Mouse (Mus musculus): ENCODE measurements around the gene Mob3b.
A peak's percentile ranks its signal among the peaks of the same experiment; 100 is the strongest.

The Mob3b gene

DNA sequence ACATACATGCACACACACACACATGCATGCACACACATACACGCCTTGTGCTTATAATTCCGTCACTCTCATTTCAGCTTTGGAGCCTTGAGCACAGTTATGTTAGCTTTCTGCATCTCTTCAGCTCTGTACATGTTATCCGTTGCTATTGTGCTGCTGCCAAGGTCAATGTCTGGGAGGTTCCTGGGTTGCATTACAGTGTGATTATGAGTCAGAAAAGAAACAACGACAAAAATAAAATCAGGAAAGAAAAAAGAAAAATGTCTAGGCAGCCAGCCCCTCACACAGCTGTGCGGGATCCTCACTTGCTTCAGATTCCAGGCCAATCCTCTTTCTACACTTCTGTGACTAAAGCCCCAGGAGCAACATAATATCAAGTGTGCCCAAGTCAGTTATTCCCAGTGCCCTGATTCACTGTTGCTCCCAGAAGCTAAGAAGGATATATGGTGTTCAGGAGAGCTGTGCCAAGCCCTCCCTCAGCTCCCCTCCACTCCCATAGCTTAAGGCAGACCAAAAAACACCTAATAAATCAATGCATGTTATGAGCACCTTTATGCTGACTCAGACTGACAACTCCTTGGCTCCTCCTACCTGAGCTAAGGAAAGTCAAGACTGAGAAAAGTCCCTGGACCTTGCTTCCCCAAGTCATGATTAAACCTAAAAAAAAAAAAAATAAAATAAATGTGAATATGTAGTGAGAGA, 152.1 kb downstream of the Mob3b start:
- DNase-seq (ENCODE audit: low spot score in 2 of 2): no peak

DNA sequence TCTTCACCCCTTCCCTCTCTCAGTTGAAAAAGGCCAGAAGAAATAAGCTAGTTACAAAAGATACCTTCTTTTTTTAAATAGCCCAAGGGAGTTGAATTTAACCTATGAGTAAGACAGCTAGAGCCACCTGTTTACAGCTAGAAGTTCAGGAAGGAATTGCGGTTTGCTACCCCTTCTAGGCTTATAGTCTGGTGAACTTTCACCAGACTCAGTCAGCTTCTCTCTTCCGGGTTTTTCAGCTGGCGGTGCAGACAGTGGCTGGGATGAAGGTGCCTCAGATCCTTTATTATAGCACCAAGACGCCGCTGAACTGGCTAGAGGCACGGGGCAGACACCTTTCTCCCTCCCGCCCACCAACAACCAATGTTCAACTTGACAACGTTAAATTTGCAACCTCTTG, 152.8 kb downstream of the Mob3b start:
- DNase-seq (ENCODE audit: low spot score in 2 of 2): peak; percentile 26 to 31

DNA sequence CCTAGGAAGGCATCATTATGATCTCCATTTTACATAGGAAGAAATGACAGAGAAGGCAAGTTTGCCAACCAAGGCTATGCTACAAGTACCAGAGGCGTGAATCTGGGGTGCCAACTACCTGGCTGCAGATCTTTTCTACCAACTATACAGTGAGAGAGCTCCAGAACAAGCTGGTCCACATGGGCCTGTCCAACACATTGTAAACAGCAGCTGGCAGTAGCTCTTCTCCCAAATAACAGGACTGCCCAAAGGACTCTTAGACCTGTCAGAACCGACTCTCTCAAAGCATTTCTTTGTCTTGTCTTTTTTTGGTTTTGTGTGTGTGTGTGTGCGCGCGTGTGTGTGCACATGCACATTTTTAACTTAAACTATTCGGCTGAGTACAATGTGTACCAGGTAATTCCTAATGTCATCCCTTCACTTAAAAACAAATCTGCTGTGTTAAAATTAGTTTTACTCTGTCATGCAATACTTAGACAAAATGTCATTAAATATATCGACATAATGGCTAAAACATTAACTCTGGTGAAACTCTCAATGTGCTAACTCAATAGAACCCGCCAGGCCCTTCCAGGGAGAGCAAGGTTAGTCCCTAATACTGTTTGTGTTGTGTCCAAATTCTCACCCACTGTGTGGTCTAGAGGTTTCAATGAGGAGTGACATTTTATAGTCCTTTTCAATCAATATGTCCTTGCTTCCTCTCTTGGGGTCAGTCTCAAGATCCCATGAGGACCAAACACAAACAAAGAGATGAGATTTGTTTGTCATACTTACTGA, 153.5 kb downstream of the Mob3b start:
- no peak for DNase-seq (ENCODE audit: low spot score in 2 of 2)

DNA sequence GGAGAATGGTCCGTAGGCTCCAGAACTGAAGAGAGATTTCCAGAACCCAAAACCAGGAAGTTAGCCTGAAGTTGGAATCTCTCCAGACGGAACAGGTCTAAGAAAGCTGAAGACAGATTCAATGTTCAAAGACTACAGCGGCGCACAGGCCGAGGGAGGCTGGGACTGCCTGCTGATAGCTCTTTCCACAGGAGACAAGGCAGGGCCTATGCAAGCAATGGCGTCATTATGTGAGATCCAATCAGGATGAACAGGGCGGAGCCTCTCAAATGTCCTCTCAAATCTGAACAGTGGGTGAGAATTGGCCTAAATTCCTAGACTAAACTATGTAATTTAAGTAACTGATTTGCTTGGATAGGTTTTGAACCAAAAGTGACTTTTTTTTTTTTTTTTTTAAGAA, 160.7 kb downstream of the Mob3b start:
- no peak for DNase-seq (ENCODE audit: low spot score in 2 of 2)

DNA sequence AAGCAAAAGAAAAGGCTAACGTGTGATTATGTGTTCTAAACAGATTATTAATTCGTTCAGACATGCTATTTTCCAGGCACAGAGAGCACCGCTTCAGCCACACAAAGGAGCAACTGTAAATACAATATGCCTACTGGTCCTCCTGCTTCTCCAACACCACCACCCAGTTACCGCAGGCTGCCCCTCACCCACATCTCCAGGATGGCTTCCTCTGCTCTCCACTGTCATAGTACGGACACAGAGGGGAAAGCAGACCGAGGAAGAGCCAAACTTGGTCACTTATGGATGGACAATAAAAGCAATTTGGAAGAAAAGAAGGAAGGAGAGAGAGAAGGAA, 163.7 kb downstream of the Mob3b start:
- DNase-seq (ENCODE audit: low spot score in 2 of 2): no peak

DNA sequence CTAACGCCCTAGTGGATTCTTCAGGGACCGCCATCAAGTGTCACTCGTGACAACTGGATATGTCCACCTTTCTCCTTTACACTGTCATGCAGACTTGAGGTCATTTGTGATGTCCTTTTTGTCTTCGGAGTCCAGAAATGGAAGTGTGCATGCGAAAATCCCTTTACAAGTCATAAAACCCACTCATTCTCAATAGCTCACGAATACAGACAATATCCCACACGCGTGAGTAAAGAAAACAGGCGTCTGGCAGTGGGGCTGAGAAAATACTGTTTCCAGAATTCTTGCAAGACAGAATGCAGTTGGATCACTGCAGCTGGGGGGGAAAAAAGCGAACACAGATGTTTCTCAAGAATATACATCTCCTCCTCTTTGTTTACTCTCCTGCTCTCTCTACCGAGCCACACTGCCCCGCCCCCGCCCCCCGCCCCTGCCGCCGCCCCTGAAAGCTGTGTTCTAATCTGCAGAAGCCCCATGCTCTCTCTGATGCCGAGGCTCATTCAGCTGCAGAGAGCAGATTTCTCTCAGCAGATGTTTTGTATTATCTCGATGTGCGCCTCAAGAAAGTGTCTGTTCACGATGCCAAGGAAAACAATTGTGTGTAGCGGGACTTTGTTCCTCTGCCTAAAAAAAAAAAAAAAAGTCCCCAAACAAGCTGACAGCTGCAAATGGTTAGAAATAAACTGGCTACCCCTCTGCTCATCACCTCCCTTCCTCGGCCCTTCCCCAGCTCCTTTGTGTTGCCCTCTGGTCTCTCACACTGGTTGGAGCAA, 164.2 kb downstream of the Mob3b start:
- DNase-seq (ENCODE audit: low spot score in 2 of 2): no peak

DNA sequence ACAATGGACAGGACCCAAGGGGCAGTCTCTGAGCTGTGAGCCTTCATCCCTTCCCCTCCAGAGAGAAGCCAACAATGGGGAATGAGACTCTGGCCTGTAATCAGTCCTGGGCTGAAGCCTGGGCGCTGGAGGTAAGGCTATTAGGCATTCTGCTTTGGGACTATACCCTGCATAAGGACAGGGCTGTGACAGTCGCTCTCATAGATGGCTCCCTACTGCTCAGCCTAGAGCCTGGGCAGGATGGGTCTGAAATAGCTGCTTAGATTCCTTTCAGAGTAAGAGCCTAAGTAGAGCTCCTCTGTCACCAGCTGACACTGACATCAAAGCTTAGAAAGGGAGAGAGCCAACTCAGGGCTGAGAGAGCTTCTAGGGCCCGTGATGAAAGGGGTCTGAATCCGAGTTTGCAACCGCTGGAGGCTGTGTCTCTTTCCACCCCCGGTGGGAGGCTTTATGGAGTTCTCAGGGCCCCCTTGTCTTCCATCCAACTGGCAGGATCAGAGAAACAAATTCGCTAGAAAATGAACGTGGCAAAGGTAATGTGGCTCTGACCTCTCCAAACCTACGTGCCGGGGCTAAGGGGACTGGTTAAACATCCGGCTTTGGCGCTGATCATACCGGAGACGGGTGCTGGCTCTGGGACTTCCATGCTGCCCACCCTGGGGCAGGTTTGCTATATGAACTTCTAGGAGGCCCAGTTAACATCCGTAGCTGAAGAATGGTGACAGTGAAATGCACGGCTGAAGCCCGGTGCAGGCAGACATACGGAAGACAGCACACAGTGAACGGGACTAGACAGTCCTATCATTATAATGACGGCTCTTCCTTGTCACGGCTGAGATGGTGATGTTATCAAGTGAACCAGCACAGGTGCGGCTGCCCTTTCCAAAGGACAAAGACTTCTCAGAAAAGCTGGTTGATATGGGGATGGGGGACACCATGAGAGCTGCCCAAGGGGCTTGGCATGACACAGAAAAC, 165.1 kb downstream of the Mob3b start:
- DNase-seq (ENCODE audit: low spot score in 2 of 2): no peak

DNA sequence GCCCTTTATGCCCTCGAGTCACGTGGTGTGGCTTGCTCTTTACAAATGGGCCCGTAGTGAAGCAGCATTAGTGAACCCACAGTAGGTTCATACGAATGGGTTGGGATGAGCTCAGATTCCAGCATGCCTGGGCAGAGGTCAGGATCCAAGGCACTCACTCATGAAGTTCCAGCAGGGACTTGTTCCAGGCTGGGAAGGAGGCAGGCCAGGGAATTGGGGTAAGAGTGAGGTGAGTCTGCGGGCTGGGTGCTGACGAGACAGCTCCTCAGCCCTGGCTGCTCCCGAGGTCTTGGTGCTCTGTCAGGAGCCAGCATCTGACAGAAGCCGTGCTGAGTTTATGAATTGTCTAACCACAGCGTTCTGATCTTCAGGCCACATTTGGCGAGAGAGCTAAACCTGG, 166.2 kb downstream of the Mob3b start:
- DNase-seq (ENCODE audit: low spot score in 2 of 2): no peak

DNA sequence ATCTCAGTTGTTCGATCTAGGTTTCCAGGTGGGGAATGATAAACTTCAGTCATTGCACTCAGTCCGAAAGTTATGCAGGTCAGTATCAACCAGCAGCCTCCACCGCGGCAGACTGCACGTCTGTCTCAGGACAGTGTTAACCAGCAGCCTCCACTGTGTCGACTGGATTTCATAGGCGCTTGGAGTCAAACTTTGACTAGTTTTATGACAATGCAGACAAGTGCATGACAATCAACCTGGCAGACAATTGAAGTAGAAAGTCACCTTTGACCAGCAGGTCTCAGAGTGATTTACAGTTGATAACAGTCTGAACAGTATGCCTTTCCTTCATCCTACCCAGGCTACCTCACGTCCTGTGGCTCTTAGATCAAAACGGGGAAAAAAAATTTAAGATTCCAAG, 166.6 kb downstream of the Mob3b start:
- no peak for DNase-seq (ENCODE audit: low spot score in 2 of 2)

DNA sequence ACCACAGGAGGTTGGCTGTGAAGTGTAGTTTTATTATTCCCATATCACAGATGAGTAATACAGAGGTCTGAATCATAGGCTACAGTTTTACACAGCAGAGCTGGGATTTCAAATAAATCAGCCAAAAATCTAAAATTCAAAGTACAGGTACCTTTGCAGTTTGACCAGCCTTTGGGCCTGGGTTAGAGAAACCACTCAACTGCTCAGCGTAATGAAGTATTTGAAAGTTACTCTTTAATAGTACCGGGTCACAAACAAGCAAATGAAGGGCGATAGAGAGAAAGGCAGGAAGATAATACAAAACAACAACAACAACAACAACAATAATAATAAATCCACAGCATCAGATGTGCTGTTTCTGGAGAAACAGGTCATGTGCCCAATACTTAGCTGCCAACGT, 169.7 kb downstream of the Mob3b start:
- DNase-seq (ENCODE audit: low spot score in 2 of 2): no peak

DNA sequence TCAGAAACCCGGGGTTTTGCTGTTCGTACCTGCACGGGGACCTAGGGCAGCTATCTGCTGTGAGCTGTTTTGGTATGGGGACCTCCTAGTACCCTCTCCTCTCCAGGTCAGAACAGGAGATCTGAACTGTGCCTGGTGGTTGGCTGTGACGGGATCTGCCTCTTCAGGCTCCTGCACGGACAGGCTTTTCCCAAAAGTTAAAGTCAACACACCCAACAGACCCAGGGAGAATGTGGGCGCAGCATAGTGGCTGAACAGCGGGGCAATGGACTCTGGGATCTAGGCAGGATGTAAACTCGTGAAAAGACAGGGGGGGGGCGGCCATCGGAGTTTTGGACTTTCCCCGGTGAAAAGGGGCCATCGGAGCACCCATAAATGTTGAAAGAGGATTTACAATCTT, 170.2 kb downstream of the Mob3b start:
- no peak for DNase-seq (ENCODE audit: low spot score in 2 of 2)

DNA sequence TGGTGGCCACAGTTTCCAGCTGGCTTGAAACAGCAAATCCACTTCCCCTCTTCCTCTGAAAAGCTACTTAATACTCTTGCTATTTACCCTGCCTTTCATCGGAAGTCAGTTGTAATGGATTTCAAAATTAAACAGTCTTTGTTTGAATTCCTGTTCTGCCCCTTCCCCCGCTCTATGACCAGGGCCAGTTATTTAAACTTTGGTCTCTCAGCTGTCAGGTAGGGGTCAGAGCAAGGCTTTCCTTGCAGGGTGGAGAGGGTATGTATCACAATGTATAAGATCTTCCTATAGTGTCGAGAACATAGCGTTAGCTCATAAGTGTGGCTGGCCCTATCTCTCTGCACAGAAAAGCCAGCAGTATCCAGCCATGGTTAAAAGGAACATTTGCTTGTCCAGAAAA, 170.6 kb downstream of the Mob3b start:
- DNase-seq (ENCODE audit: low spot score in 2 of 2): no peak

DNA sequence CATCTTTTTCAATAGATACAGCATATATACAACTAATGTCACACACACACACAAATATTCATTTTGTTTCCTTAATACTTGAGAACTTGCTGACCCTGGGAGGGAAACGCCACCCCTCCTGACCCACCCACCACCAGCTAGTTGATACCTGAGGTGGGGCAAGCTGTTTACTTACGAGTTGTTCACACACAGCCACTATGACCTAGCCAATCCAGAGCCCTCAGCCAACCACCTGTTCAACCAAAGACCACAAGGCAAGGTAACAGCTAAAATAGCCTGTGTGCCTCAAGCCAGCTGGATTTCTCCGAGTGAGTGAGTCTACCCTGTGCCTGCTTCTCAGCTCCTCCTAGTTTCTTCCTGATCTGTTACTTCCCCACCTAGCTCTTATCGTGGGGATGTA, 172.9 kb downstream of the Mob3b start:
- DNase-seq (ENCODE audit: low spot score in 2 of 2): no peak

DNA sequence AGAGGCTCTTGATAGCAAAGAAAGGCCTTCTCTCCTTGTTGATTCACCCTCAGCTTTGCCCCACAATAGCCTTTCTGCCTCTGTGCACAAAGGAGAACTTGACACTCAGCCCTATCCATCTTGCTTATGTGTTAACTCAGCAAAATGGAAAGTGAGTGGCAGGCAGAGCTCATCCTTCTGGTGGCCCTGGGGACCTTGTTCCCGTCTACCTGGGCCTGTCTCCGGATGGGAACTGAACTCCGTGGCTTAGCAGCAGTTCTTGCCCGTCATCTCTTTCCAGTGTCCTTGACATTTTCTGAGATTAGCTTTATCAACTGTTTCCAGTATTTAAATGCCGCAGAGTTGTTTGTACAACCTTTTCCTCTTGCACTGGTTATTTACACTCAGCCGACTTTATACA, 173.8 kb downstream of the Mob3b start:
- no peak for DNase-seq (ENCODE audit: low spot score in 2 of 2)

DNA sequence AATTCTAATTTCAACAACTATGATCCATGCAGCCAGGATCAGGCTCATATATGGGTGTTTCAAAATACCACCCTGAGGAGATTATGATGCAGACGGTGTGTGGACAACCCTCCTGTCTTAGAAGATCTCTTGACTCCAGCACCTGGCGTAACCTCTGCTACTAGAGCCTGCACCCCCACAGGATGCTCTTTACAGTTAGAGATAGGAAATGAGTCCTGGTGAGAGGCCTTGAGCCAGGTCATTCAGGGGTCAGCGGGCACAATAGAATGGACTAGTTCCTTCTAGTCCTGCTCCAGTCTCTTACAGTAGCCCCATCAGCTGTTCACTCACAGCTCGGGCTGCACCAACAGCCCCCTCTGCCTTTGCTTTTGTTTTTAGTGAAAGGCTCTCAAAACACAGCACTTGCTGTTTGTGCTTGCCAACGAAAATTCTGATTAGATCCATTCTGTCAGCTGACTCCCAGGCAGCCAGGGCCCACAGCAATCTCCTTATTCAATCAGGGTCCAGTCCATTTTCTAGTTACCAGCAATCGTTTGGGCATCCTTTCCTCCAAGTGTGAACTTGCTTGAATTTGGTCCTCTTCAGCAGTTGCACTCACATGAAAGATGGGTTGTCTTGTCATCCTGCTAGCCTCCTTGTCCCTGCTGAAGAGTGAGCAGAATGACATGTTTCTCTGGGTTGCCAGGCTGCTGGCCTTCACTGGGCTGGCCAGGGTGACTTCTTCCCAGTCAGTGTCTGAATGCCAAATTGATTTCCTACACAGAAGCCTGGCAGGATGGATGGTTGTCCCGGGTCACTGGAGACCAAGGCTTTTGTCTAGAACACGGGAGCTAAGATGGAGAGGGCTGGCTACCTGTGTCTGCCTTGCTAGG, 175.7 kb downstream of the Mob3b start:
- DNase-seq (ENCODE audit: low spot score in 2 of 2): no peak

DNA sequence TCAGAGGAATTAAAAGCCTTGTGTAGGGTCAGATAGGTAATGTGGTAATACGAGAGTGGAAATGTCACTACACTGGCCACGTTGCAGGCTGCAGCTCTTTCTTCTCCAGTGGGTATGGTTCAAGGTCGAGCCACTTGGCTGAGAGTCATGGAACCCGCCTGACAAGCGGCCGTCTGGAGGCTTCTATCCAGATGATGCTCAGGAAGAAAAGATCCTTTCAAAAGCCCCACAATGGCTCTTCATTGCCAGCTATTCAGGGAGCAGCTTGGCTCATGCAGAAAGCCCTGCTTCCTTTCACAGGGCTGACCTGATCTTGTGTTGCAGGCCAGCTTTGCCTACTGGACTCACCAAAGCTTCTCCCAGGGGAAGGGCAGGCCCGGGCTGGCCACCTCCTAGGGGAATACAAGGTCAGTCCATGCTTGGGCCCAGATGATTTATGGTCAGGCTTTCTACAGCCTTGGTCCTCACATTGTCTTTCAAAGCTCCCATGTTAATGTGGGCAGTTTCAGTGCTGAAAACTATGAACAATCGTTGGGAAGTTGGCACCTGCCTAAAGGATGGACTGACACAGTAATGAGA, 176.7 kb downstream of the Mob3b start:
- no peak for DNase-seq (ENCODE audit: low spot score in 2 of 2)

DNA sequence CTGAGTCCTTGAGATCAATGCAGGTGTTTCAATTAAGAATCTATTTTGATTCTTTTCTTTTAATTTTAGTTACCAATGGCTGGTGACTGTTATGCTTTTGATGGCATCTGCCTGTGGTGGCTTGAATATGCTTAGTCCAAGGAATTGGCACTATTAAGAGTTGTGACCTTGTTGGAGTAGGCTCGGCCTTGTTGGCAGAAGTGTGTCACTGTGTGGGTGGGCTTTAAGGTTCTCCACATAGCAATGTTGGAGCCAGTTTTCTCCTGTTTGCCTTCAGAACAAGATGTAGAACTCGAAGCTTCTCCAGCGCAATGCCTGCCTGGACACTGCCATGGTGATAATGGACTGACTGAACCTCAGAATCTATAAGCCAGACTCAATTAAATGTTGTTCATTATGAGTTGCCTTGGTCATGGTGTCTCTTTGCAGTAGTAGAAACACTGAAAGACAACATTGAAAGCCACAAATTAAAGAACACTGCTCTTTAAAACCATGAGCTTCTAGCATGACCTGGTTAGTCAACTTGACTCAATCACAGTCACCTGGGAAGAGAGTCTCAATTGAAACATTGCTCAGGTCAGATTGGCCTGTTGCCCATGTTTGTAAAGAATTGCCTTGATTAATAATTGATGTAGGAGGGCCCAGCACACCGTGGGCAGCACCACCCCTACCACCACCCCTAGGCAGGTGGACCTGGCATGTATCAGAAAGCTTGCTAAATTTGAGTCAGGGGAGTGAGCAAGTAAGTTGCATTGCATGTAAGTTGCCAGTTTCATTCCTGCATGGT, 180.2 kb downstream of the Mob3b start:
- no peak for DNase-seq (ENCODE audit: low spot score in 2 of 2)

DNA sequence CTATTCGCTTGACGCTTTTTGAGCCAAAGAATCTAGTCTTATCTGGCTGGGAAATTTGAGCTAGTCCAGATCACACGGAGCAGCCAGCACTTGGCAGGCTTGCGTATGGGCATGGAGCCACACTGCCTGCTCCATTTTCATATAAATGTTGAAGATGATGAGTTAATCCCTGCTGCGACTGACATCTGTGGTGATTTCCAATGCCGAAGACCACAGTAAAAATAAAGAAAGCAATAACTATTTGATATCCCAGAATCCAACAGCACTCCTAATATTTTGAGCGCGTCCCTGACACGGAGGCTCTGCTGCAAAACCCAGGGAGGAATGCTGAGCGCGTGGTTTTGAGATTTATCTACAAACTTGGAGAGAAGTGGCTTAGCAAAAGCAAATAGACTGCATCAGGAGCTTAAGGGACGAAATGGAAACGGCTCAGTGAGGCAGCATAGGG, 180.9 kb downstream of the Mob3b start:
- no peak for DNase-seq (ENCODE audit: low spot score in 2 of 2)

DNA sequence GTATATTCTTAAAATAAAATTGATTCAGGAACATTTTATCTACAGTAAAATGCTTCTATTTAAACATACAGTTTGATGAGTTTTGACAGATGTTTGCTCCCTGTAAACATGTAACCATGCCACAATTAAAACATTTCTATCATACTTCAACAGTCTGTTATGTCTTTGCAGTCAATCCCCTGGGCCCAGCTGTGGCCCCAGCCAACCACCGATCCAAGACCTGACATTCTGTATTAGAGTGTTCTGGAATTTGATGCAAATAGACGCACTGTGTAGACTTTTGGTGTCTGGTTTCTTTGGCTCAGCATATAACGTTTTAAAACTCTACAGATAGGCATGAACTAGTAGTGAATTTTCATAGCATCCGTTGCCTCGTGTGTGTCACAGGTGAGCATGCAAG, 182.5 kb downstream of the Mob3b start:
- no peak for DNase-seq (ENCODE audit: low spot score in 2 of 2)

Data from spleen, postnatal 36 days (tissue).